Mouse (Mus musculus) heart, postnatal 36 days (tissue): ENCODE measurements around the gene Nppa. TPM values are rescaled to one million over a fixed set of nuclear protein-coding genes. Genes with fewer than 3 reads are reported as not detected.
"Not testable (repeated sequence)": the region's sequence is repeated elsewhere in the genome, so short reads cannot be mapped to it uniquely, and the experiment has no call there.

ENCODE experiments used
- DNase-seq, 2 experiments: peaks; one replicate each; pipeline ENCODE4 v3.0.0; 2021 to 2022
- intact Hi-C: fragments of 180-260 bp; cut with DNase I; formaldehyde crosslinking; loops from one replicate; pipeline ENCODE4 v1.15.1; 2025
- total RNA-seq, 2 experiments: library from RNA; stranded (reverse); gene quantifications; 2 replicates each; pipeline ENCODE4 v1.2.3; 2021

Nppa gene
- total RNA-seq, 2 experiments from 2014 or later: 1,742 to 1,804 TPM

- no peak for DNase-seq
- intact Hi-C loops: loop anchor here (5.0 kb wide), 1 partner anchor 98 kb away; no protein-coding TSS in a partner anchor
Observed at GRCm38 (mm10) chr4:148044113-148044512, 43.6 kb downstream of the Nppa start.

DNA sequence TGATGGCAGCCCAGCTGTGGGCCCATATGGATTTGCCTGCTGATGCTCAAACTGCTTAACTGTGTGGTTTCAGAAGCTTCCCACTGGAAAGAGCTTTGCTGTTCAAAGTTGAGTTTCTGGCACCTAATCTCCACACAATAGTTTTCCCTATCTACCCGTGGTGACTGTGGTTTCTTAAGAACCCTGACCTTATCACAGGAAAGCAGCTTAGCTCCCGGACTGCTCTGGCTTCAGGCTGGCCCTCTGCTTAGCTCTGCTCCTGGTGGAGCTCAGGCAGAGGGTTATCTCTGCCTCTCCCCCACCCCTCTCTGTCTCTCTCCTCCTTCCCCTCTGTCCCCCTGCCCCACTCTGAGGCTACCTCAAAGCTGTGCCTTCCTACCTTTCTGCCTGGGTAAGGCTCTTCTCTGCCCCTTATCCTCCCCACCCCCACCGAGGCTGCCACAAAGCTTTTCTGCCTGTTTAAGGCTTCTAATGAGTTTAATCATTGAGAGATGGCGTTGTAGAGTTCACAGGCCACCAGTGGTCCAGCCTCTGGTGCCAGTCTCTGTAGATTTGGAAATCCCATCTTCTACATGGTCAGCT is 46.0 kb downstream of the Nppa start:
- intact Hi-C loops: no loop called here
- no peak for DNase-seq

- DNase-seq, intact Hi-C loops: not testable (repeated sequence)
Observed at GRCm38 (mm10) chr4:148050396-148050914, 49.9 kb downstream of the Nppa start.

DNA sequence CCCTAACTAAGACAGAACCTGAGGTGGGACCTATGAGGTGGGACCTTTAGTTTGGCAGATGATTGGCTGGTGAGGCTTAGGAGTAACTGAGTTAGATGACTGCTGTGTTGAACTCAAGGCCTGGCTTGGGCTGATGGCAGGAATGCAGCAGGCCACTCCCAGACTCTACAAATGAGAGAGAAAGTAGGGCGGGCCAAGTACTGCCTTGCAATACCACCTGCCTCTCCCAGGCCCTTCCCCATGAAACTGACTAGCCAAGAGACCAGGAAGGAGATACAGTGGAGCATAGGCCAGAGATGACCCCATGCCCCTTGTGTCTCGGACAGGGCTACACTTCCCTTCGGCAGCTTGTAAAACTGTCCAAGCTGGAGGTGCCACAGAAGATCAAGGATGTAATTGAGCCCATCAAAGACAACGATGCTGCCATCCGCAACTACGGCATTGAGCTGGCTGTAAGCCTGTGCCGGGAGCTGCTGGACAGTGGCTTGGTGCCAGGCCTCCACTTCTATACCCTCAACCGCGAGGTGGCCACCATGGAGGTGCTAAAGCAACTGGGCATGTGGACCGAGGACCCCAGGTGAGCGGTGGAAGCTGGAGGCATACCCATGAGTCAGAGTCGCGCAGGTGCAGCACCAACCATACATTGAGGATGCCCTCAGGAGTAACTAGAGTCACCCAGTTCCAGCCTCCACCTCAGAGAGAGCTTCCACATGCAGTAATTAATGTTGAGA is 50.7 kb downstream of the Nppa start:
- intact Hi-C loops: no loop called here
- no peak for DNase-seq

Other genes with a start within 250 kb of the Nppa start
- 1 to 10 TPM; 2.4 to 2.7 TPM for gene Zfp984, start 190.9 kb upstream of the Nppa start, total RNA-seq
- gene Zfp933, start 152.4 kb upstream of the Nppa start, total RNA-seq: 10 to 100 TPM; 10.5 to 13.3 TPM
- gene Miip, start 131.9 kb upstream of the Nppa start, total RNA-seq: 1 to 10 TPM; 7.6 to 8.6 TPM
- gene Fv1, start 131.7 kb upstream of the Nppa start, total RNA-seq: 10 to 100 TPM; 16.1 to 18.3 TPM
- 100 to 1,000 TPM; 670 to 699 TPM for gene Mfn2, start 96.0 kb upstream of the Nppa start, total RNA-seq
- gene Plod1, start 64.0 kb upstream of the Nppa start, total RNA-seq: 10 to 100 TPM; 71.3 to 89.9 TPM
- 10 to 100 TPM; 37.2 to 41.2 TPM for gene 2510039O18Rik, start 59.8 kb upstream of the Nppa start, total RNA-seq
- 100 to 1,000 TPM in 1 of 2 experiments, 10 to 100 TPM in 1; 93.0 to 227 TPM for gene Nppb, start 14.9 kb upstream of the Nppa start, total RNA-seq
- gene Clcn6, start 38.1 kb downstream of the Nppa start, total RNA-seq: 1 to 10 TPM; 8.0 to 9.3 TPM
- gene Mthfr, start 38.4 kb downstream of the Nppa start, total RNA-seq: 10 to 100 TPM in 1 of 2 experiments, 1 to 10 TPM in 1; 9.2 to 13.1 TPM
- 10 to 100 TPM; 45.1 to 49.3 TPM for gene Agtrap, start 87.3 kb downstream of the Nppa start, total RNA-seq
- gene Mad2l2, start 129.7 kb downstream of the Nppa start, total RNA-seq: 10 to 100 TPM; 10.6 to 11.9 TPM
- under 1 TPM; 0.05 to 0.11 TPM for gene Draxin, start 130.0 kb downstream of the Nppa start, total RNA-seq
- 10 to 100 TPM; 38.9 to 40.3 TPM for gene Fbxo6, start 151.4 kb downstream of the Nppa start, total RNA-seq
- 10 to 100 TPM; 18.2 to 18.8 TPM for gene Fbxo44, start 159.8 kb downstream of the Nppa start, total RNA-seq
- under 1 TPM in 1 of 2 experiments, not detected in 1; 0.19 TPM for gene Fbxo2, start 159.9 kb downstream of the Nppa start, total RNA-seq